Mouse (Mus musculus): ENCODE results near the gene Csmd2.

DNA sequence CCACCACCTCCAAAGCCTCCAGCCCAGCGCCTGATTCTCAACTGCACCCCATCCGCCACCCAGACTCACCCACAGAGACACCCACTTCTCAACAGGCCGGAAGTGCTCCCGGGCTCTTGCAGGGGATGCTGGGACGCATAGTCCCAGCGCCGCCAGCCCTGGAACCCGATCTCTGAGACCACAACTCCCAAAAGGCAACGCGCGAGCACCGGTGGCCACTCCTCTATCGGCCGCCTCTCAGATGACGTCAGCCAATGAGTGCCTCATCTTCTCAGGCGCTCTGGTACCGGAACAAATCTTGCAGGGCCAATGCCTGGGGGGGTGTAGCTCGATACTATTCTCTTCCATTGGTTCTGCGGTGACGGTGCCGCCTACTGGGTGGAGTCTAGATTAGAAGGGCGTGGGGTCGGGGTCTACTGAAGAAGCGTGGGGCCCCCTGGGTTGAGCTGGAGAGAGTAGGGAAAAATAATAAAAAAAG is 622.3 kb downstream of the Csmd2 start, which contains the start of gene Zscan20:
- peak; percentile 63; the same call in 1 of the 2 replicates for TF ChIP-seq POLR2A (IDR thresholded peaks at IDR 0.05; ENCODE audit: borderline replicate concordance, extremely low read depth, low read depth, low read length)
- TF ChIP-seq CTCF (IDR thresholded peaks at IDR 0.05; ENCODE audit: insufficient read depth, low read length): no peak

Measured in lung, adult 2 months (tissue).